Comparison of ENCODE assay signal across 8 mouse cellular contexts in genomic region chr12:91551773-91552526, GRCm38 (mm10). TPM values are rescaled to one million over a fixed set of nuclear protein-coding genes. Genes with fewer than 3 reads are reported as not detected.
A peak's percentile ranks its signal among the peaks of the same experiment; 100 is the strongest.
DNase-seq lines count a peak whose midpoint lies in the region; ATAC-seq and TF ChIP-seq lines count a peak whose summit lies in the region.

No protein-coding gene starts in this region.

- peak; percentile 28 for DNase-seq in NIH3T3 (ENCODE audit: low read depth)
- DNase-seq in cerebellum, adult 8-10 months, result peak; percentile 51
- DNase-seq in gastrocnemius, adult 2 months, result peak; percentile 74
- DNase-seq in intestine, embryonic 14.5 days (ENCODE audit: low spot score), result peak; percentile 56
- DNase-seq in left cerebral cortex, adult 2 months (ENCODE audit: extremely low spot score in 1 of 2, low spot score in 2 of 2), result peak; percentile 66 to 71
- DNase-seq in thymus, postnatal 25 days, result no peak

- peak; percentile 70 for ATAC-seq in intestine, embryonic 14.5 days (replicated peaks; ENCODE audit: low FRiP score, low TSS enrichment, low read depth)
- peak; percentile 97 for ATAC-seq in megakaryocyte-erythroid progenitor cell, adult 5-6 weeks (replicated peaks; ENCODE audit: low FRiP score, low TSS enrichment, poor library complexity, severe bottlenecking)
- ATAC-seq in stomach, embryonic 16.5 days (ENCODE audit: insufficient read depth, low FRiP score), result peak; percentile 94

- TF ChIP-seq CTCF in gastrocnemius, adult 2 months (IDR thresholded peaks at IDR 0.05), result no peak
- TF ChIP-seq CTCF in left cerebral cortex, adult 2 months (IDR thresholded peaks at IDR 0.05), result no peak

- H3K4me1 ChIP-seq in intestine, embryonic 14.5 days (replicated peaks; ENCODE audit: control insufficient read depth, insufficient read depth, low read length), result no peaks in the 10 kb centered on the region
- peaks cover 5% of the 10 kb centered on the region; the same call in 1 of the 2 replicates for H3K4me1 ChIP-seq in stomach, embryonic 16.5 days (ENCODE audit: control insufficient read depth, insufficient read depth, low read length)

- H3K4me3 ChIP-seq in gastrocnemius, adult 2 months, result peak overlapping the region; percentile 31
- no peak overlapping the region for H3K4me3 ChIP-seq in intestine, embryonic 14.5 days (ENCODE audit: low read depth, low read length)
- H3K4me3 ChIP-seq in left cerebral cortex, adult 2 months, result no peak overlapping the region
- H3K4me3 ChIP-seq in stomach, embryonic 16.5 days (replicated peaks; ENCODE audit: low read length), result no peak overlapping the region

- no peaks in the 10 kb centered on the region for H3K36me3 ChIP-seq in intestine, embryonic 14.5 days (ENCODE audit: control insufficient read depth, insufficient read depth, low read length)
- H3K36me3 ChIP-seq in stomach, embryonic 16.5 days (ENCODE audit: control insufficient read depth, insufficient read depth, low read length), result no peaks in the 10 kb centered on the region

- no peak overlapping the region for H3K4me2 ChIP-seq in intestine, embryonic 14.5 days (ENCODE audit: low read length)
- H3K4me2 ChIP-seq in stomach, embryonic 16.5 days (ENCODE audit: low read depth, low read length), result peak overlapping the region; percentile 29

- H3K9me3 ChIP-seq in intestine, embryonic 14.5 days (ENCODE audit: control insufficient read depth, low read length), result no peaks in the 10 kb centered on the region
- H3K9me3 ChIP-seq in stomach, embryonic 16.5 days (replicated peaks; ENCODE audit: control insufficient read depth, low read length), result no peaks in the 10 kb centered on the region

- no peak overlapping the region for H3K9ac ChIP-seq in intestine, embryonic 14.5 days (ENCODE audit: low read length)
- H3K9ac ChIP-seq in stomach, embryonic 16.5 days (ENCODE audit: low read length), result no peak overlapping the region

- no peaks in the 10 kb centered on the region for H3K27me3 ChIP-seq in intestine, embryonic 14.5 days (replicated peaks; ENCODE audit: control insufficient read depth, insufficient read depth, low read length)
- H3K27me3 ChIP-seq in stomach, embryonic 16.5 days (ENCODE audit: control insufficient read depth, insufficient read depth, low read length), result no peaks in the 10 kb centered on the region

- 59% methylated on average over 19 of the region's 19 CpGs for WGBS in intestine, embryonic 14.5 days
- 41% methylated on average over 19 of the region's 19 CpGs for WGBS in stomach, embryonic 16.5 days

- intact Hi-C loops in gastrocnemius, adult 2 months (cut with DNase I), result no loop called here
- intact Hi-C loops in left cerebral cortex, adult 2 months (cut with DNase I), result no loop called here

- H3K27ac ChIP-seq in gastrocnemius, adult 2 months, result no peak overlapping the region
- no peak overlapping the region for H3K27ac ChIP-seq in intestine, embryonic 14.5 days (ENCODE audit: low read depth)
- no peak overlapping the region for H3K27ac ChIP-seq in left cerebral cortex, adult 2 months
- peak overlapping the region; percentile 41 for H3K27ac ChIP-seq in stomach, embryonic 16.5 days (ENCODE audit: low read length)

RNA-seq across cellular contexts. Expression of gene Gtf2a1, which starts 38.3 kb away (rescaled TPM):
- 10 to 100 TPM; 25.2 to 26.0 TPM for total RNA-seq in gastrocnemius, adult 2 months (2021)
- 30.9 and 33.6 TPM in 2 replicates for polyA plus RNA-seq in intestine, embryonic 14.5 days (2014; fragmentation: Nextera tagmentation; extraction: Ambion mirVana)
- total RNA-seq in left cerebral cortex, adult 2 months (2021), result 10 to 100 TPM; 46.4 to 50.8 TPM
- 25.7 and 31.3 TPM in 2 replicates for total RNA-seq in megakaryocyte-erythroid progenitor cell, adult 5-6 weeks (2014; fragmentation: Nextera tagmentation)
- total RNA-seq in megakaryocyte-erythroid progenitor cell, adult 5-6 weeks (2017), result 33.8 and 36.1 TPM in 2 replicates
- polyA plus RNA-seq in stomach, embryonic 16.5 days (2015; fragmentation: Nextera tagmentation; extraction: Ambion mirVana), result 41.0 and 41.4 TPM in 2 replicates
